Mouse (Mus musculus) spleen, embryonic (tissue): ENCODE measurements around the gene Igfbp2.

ENCODE experiments used
- CTCF ChIA-PET: fragments of 350-600 bp; sonication (Branson Sonifier 250); formaldehyde crosslinking; loops from one replicate; lab custom pipeline; 2022; lab: Charles Lee

Igfbp2 gene

DNA sequence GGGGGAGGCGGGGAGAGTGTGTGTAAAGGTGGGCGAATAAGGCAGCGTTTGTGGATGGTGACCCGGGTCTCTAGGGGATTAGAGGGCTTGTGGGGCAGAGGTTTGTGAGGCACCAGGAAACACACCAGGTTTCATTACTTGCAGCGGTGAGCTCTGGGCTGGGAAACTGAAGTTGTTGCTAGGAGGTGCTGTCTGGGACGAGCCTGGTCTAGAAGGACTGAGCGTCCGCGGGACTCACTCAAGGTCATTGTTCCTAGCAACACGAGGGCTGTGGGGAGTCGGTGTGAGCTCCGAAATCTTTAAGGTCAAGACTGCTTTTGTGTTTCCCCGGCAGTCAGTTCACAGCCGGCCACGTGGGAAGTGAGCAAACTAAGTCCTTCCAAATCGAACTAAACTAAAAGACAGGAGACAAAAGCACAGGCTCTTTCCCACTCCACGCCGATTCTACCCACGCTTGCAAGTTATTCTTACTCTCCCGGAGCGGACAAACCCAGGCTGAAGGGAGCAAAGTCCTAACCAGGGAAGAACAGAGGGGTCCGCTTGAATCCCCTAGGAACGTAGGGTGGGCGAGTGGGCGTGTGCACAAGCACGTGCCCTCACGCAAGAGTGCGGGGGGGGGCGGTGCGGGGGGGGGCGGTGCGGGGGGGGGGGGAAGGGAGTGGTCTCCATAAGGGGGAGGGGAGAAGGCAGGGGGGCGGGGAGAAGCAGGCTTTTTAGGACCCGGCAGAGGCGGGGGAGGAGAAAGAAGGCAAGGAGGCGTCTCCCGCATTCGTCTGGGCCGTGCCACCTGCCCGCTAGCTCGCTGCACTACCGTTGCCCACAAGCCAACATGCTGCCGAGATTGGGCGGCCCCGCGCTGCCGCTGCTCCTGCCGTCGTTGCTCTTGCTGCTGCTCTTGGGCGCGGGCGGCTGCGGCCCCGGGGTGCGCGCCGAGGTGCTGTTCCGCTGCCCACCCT, at the start of gene Igfbp2:
Gene Igfbp2 (plus strand): TSS at position 753 of the 956 bp plus-strand sequence.
- CTCF ChIA-PET: no interaction called here

DNA sequence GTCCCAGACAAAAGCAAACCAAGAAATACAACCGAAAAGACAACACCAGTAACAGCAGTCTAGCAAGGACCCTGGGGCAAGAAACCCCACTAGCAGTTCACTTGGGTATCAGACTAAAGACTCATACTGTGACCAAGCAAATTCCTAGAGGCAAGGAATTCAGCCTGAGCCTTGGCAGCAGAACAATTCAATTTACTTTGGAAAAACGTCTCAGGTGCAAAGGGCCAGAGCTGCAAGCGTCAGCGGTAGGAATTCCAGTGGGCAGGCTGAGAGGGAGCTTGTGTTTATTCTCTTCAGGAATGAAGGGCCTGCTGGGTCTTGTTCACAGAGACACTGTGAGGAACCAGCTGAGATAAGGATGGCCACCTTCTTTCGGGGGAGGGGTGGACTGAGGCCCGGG, 45.5 kb upstream of the Igfbp2 start:
- CTCF ChIA-PET: no interaction called here

DNA sequence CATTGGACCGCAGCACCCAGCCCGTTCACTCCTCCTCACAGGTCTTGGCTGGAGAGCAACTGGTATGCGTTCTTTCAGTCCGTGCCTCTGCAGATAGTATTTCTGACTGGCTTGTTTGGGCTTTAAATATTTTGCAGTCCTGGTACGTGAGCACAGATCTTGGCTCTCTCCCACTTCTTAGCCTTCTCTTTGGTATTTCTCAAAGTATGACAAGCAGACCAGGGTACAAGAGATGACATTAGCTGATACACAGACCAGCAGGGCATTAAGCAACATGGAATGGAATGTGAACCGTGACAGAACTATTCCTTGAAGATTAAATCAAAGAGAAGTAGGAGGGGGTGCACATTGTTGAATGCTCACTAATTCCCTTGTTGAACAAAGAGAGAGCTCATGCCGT, 43.6 kb upstream of the Igfbp2 start:
- CTCF ChIA-PET: no interaction called here

DNA sequence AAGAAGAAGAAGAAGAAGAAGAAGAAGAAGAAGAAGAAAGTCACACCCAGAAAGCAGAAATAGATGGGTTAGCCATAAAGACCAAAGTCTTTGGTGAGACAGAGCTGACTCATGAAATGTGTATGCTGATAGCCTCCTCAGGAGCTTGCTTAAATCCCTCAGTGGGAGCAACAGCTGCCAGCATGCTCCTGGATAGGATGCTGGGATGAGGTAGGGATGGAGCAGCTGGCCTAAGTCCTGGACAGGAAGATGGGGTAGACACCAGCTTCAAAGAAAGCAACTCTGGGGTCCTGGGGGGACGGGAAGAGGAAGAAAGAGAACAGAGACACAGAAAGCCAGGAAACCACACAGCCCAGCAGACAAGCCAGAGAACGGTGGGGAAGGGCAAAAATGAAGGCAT, 41.0 kb upstream of the Igfbp2 start:
- CTCF ChIA-PET: no interaction called here

DNA sequence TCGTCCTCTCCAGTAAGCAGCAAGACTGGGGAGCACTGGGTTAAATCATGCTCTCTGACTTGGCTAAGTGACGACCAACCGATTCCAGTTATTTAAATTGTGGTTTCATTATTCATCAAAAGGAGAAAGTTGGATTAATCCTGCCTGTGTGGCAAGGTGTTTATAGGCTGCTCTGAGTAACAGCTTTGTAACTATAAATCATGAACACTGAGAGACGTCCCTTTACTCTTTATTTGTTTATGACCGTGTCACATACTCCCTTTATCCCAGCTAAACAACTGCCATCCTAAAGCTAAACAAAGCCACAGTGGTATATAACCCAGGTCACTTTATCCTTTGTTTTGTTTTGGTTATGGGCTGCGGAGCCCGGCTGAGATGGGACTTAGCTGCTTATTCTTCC, 40.3 kb upstream of the Igfbp2 start:
- CTCF ChIA-PET: no interaction called here

DNA sequence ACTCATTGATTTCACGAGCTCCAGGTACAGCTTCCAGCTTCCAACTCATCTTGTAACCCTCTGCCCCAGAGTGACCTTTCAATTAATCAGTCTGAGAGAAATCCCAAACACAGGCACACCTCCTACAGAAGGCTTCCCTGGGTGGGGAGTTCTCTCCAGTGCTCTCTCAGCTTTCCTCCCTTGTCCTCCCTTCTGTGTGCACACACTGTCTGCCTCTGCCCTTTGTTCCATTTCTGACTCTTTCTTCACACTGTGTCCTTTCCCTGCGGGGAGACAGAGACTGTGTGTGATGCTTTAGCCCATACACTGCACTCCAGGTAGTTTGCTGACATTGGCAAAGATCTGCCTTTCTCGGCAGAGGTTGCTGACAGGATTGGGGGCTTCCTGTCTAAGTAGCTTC, 33.6 kb upstream of the Igfbp2 start:
- CTCF ChIA-PET: no interaction called here

DNA sequence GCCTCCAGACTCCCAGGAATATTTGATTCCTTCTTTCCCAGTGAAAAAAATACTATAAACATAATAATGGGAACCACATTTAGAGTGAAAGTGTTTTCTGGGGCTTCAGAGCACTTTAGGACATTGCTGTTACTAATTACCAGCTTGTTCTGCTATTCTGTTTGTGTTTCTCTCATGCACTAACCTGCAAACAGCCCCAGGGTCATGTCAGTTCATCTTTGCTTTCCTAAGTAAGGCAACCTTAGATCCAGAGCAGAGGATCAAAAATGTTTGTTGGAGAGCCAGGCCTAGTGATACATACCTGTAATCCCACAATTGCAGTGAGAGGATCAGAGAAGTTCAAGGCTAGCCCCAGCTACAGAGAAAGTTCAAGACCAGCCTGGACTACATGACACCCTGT, 32.6 kb upstream of the Igfbp2 start:
- CTCF ChIA-PET: no interaction called here

DNA sequence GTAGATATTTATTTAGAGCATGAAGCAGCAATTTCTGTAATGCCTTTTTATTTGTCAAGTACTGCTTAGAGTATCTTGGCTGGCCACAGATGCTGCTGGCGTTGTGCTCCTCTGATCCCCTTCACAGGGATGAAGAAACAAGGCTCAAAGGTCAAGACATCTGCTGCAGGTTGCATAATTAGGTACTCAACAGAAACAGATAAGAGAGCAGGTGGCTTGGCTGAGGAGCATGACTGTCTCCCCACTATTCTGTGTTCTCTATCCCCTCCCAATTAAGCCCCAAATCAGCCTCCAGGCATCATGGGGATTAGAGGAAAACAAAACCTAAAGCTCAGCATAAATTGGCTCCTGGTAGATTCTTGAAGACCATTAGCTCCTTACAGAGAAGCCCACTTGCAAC, 32.0 kb upstream of the Igfbp2 start:
- CTCF ChIA-PET: no interaction called here

DNA sequence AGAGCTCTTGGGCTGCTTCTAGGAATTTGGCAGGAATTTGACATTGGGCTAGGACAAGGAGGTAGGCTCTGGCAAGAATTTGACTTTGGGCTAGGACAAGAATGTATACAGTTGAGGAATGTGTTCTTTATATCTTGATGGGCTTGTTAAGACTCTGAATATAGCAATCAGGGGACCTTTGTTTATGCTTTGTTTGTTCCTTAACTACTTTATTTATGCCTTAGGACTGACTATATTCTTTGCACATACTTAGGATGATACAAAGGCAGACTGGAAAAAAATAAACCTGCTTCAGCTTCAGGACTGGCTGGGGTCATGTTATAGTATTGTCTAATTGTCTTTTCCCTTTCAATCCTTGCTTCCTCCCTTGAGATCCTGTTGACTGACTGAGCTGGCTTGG, 31.1 kb upstream of the Igfbp2 start:
- CTCF ChIA-PET: no interaction called here

DNA sequence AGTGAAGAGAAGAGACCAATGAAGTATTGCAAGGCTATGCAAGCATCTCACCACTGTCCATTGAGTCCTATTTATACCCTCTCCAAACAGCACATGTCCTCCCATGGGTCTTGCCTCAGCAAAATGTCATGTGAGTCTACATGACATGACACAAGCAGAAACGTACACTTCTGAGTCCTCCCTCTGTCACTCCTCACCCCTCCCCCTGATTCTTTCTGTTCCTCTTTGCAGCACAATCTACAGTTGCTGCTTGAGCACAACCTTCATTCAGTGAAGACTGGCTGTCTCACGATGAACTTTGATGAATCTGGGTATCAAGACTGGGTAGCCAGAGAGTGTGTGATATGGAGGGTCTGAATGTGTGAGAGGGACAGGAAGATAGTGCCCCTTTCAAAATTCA, 28.2 kb upstream of the Igfbp2 start:
- CTCF ChIA-PET: no interaction called here

DNA sequence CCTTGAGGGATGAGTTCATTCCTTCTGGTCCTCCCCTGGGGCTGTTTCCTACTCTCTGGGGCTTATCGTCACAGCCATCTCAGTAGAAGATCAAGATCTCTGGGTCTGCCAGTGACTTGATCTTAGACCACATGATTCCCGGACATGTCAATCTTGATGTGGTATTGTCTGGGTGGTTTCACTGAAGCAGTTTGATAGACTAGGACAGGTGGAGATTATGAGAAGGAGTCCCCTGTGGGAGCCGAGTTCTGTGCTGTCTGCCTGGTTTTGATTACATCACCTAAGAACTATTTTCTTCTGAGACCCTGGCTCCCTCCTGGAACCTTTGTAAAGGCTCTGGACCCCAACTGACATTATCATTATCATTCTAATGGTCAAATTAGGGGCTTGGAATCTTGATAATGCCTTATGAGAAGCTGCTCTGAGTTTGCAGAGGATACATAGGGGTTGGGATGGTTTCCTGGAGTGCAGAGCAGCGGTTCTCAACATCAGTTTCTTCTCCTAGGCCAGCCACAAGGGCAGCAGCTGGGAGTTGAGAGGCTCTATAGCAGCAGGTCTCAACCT, 27.1 kb upstream of the Igfbp2 start:
- CTCF ChIA-PET: no interaction called here

DNA sequence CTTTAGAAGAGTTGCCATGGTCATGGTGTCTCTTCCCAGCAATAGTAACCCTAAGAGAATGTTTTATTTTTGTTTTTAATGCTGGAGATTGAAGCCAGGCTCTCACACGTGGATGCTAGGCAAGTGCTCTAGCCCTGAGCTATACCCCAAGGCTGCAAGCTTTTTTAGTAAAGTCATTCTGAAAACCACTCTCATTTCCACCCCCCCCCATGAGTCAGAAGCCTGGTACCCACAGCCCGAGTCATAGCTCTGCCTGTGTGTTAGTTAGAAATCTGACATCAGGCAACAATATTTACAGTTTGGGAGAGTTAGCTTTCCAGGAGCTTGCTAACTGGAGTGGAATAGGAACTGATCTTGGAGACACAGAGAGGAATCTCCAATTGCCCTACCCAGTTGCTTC, 25.9 kb upstream of the Igfbp2 start:
- CTCF ChIA-PET: no interaction called here

DNA sequence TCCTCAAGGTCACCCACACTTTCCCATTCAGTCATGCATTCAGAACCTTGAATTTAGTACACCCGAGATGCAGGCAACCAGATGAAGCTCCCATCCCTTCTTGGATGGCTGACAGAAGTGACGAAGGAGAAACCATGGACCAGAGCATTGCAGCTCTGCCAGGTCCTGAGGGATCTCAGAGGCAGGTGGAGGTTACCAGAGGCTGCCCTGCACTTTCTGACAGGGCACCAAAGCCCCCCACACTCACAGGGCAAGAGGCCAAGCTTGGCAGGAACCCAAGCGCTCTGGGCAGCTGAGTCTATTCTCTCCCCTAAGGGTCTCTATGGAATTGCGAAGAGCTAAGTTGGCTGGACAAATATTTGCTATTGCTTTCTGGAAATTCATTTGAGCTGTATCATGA, 20.3 kb upstream of the Igfbp2 start:
- CTCF ChIA-PET: no interaction called here

DNA sequence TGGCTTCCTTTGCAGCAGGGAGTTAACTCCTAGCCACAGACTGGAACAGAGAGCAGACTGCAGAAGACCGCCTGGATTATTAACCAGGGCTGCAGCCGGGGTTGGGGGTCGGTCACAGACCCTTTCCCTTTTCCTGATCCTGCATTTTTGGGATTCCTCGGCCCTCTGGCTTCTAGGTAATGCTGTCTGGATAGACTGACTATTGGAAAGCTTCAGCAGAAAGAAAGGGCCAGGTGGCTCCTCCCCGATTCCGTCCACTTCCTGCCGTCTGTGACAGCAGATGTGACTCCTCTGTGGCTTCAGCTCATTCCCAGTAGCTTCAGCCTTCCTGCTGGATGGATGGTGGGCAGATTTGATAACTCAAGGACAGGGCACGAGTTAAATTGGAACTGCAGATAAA, 19.3 kb upstream of the Igfbp2 start:
- CTCF ChIA-PET: no interaction called here

DNA sequence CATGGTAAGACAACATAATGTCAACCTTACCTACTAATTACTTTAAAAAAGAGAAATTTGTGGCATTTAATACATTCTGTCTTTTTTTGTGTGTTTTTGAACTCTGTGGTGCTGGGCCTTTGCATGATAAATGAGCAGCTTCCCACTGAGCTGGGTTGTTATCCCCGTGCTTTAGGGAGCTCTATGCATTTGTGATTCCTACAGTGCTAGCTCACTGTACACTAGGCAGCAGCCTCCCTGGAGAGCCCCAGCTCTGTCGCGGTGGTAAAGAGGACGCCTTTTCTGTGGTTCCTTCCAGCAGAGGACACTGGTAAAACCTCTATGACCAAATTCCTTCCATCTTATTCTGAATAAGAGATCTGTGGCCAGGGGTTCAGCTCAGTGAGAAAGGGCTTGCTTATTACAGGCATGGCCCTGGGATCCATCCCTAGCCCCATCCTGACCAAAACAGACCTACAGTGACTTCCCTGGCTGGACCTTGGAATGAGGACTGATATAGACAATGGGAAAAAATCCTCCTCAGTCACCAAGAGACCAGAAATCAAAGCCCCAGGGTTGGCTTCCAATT, 18.7 kb upstream of the Igfbp2 start:
- CTCF ChIA-PET: interaction anchor here (1.0 kb wide), 1 partner anchor 46 kb away, joined by 7 read pairs; no protein-coding TSS in a partner anchor

DNA sequence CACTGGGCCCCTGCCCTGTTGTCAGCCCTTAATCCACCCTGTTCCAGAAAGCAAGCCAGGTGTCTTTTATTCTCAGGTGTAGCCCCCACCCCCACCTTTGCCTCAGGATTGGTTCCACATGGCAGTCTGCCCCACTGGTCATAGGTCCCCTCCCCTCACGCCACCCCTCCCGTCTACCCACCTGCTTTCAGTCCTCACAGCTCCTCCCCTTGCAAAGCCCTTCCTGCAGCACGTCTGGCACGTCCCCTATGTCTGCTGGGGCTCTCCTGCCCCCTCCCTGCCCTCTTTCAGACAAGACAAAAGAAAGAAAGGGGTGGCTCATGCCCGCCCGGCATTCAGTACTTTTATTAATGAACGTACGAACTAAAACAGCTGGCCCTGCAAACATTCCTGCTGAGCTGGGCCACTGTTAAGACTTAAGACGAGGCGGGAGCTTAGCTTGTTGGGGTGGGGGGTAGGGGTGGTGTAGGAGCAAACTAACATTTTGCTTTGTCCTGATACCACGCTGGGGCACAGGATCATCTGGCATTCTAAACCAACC, 18.2 kb upstream of the Igfbp2 start:
- CTCF ChIA-PET: interaction anchor here (1.0 kb wide), 1 partner anchor 46 kb away, joined by 7 read pairs; no protein-coding TSS in a partner anchor

DNA sequence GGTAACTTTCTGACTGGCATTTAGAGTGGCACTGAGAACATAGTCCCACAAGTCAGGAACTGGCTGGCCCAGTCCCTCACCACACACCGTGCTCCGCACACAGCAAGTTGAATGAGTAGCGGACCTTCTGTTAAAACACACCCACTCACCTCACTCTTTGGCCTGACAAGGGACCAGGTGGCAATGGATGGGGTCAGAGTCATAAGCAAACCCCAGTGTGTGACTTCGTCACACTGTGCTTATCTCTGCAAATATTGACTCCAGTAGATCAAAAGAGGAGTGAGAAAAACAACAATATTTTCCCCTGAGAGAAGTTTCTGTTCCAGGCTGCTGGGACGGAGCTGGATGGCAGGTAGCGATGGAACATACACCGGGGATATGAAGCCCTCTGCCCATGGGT, 15.0 kb upstream of the Igfbp2 start:
- CTCF ChIA-PET: no interaction called here

DNA sequence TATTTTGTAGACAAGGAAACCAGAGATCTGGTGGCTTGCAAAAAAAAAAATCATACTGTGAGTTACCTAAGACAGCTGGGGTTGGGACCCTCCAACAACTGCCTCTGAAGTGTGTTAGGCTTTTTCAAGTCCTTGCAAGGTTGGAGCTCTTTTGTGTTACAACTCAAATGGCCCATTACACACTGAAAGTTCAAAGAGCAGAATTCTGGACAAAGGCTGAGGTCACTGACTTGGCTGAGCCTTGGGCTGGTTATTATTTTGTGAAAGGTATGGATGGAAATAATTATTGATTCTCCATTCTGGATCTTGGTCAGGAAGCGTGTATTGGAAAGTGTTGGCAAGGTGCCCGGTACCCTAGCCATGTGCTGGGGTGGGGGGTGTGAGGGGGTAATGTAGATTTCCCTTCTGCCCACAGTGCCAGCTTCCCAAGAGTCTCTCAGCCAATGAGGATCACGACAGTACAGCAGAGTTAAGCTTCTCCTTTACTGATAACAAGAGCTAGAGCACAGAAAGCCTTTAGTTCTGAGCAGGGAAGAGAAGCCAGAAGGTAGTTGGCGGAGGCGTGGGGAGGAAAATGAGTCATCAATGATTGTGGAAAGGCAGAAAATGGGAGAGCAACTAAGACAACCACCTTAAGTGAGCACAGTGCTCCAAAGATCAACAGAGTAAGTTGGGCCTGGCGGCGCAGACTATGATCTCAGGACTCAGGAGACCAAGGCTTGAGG, 14.2 kb upstream of the Igfbp2 start:
- CTCF ChIA-PET: no interaction called here

DNA sequence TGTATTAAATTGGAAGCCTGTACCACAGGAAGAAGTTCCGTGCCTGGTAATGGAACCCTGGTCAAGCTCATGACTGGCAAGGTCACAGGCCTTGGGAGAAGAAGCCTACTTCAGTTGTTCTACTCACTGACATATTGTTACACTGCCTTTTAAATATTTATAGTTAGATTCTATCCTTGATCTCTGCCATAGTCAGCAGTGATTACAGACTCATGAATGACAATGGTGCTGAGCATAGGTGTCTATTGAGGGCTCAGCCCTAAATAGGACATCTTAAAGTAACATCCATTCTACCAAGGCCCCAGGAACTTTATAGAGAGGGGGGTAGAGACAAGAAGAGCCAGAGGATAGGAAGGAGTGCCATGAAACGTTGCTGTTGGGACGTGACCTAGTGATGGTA, 13.2 kb upstream of the Igfbp2 start:
- CTCF ChIA-PET: no interaction called here

DNA sequence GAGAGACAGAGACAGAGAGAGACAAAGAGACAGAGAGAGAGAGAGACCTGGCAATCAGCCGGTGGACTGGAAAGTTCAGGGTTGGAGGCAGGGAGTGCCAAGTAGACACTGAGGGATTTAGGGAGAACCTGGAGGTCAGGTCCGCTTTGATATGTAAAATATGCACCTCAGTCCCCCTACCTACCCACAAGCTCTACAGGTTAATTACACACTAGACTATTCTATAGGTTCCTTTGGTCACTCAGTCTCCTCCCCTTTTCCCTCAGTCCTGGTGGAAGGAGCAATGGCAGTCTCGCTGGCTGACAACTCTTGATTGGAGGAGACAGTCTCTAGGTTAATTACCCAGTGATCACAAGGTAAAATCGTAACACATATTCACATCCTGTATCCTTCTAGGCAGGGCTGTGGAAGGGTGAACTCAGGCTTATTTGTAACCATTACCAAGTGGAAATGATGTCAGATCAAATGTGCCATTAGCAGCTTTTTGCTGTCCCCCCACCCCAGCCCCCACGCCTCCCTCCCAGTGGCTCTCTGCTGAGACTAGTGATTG, 11.1 kb upstream of the Igfbp2 start:
- CTCF ChIA-PET: no interaction called here

DNA sequence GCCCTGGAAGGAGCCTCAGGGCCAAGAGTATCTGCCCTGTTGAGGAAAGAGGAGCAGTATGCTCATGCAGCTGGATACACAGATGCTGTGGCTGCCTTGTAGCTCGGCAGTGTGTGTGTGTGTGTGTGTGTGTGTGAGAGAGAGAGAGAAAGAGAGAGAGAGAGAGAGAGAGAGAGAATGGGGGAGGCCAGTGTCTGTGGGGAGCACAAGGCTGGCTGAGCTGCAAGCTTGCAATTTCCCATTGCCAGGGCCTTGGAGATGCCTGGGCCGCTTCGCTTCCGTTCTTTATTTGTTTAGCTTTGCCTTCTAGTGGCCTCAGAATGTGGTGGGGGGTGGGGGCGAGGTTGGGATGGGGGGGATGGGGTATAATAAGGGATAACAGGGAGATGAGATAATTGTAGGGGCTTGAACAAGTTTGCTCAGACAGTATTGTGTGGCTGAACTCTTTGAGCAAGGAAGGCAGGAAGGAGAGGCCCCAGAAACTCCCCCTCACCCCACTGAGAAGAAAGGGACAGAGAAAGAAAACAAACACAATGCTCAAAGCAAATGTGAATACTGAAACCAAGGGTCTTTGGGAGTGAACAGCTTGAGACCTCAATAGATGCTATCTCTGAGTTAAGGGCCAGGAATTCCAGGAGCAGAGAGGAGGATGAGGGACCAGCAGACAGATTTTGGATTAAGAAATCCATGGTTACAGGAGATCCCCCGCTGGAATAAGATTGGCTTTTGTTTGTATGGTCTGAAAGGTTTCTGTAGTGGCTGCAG, 10.5 kb upstream of the Igfbp2 start:
- CTCF ChIA-PET: no interaction called here
